Mouse (Mus musculus) testis, adult 10 weeks (tissue): Measurements from ENCODE around the gene Gm8020. TPM values are rescaled to one million over a fixed set of nuclear protein-coding genes. Genes with fewer than 3 reads are reported as not detected.

Source experiments
- polyA plus RNA-seq: library from polyadenylated mRNA; stranded (reverse); fragments of 350-450 nt; fragmentation: Illumina TruSeq; extraction: RNeasy Lipid Tissue Mini Kit (QIAGEN cat#74804); gene quantifications from one replicate; pipeline ENCODE4 v1.2.3, GENCODE M21; 2014; ENCODE audit warnings: low read depth, low replicate concordance

The Gm8020 gene
- polyA plus RNA-seq, result 0.92 TPM

GRCm38 (mm10) chr14:42502249-42502648 is at the start of gene Gm8020:
Gene Gm8020, minus strand, starts transcription at chr14:42502349.

GRCm38 (mm10) chr14:42524182-42524581 is 22.0 kb upstream of the Gm8020 start, which contains the start of gene Gm8024:
Gene Gm8024, minus strand, starts transcription at chr14:42524282.

GRCm38 (mm10) chr14:42463581-42463980 is 38.6 kb downstream of the Gm8020 start, which contains the start of gene Gm8011:
Gene Gm8011, plus strand, starts transcription at chr14:42463881.

Other genes with a start within 250 kb of the Gm8020 start
- 1.5 TPM for gene Gm17026, start 242.3 kb downstream of the Gm8020 start, polyA plus RNA-seq
- gene Gm9611, start 205.0 kb downstream of the Gm8020 start, polyA plus RNA-seq, result 0.70 TPM
- 6.5 TPM for gene Gm7995, start 192.1 kb downstream of the Gm8020 start, polyA plus RNA-seq
- 1.2 TPM for gene Gm8005, start 62.7 kb downstream of the Gm8020 start, polyA plus RNA-seq
- 5.5 TPM for gene Gm8011, start 38.5 kb downstream of the Gm8020 start, polyA plus RNA-seq
- gene Gm8024, start 21.9 kb upstream of the Gm8020 start, polyA plus RNA-seq, result 0.46 TPM
- gene Gm17124, start 97.5 kb upstream of the Gm8020 start, polyA plus RNA-seq, result 0.55 TPM
- gene Gm3633, start 139.6 kb upstream of the Gm8020 start, polyA plus RNA-seq, result 0.25 TPM
- gene Gm10378, start 153.6 kb upstream of the Gm8020 start, polyA plus RNA-seq, result not detected